Mouse (Mus musculus) c-Kit-negative CD71-positive TER-119-positive erythroid progenitor cells, embryonic 14.5 days (primary cell): ENCODE measurements around the gene Pip.

Experiments
- DNase-seq: peaks from one replicate; pipeline ENCODE4 v3.0.0-alpha.2; 2013; ENCODE audit warnings: low read depth, low spot score

Gene Pip

DNA sequence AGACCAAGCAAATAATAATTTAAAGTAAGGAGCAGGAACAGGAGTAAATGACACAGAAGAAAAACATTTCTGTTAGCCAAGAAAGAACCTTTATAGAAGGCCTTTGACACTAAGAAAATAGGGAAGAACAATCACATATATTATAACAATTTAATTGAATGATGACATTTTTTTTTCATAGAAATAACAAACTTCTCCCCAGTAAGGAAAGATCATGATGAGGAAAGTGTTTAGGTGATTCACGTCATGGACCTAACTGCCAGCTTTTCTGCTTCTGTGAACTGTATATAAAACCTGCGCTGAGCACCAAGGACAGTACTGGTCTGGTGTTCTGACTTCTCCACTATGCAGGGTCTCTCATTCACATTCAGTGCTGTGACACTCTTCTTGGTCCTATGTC is at the start of gene Pip:
TSS of gene Pip (plus strand) at position 301 of the 400 bp plus-strand sequence.
- no peak for DNase-seq

GRCm38 (mm10) chr6:41824086-41824485 is 23.2 kb upstream of the Pip start:
- no peak for DNase-seq

GRCm38 (mm10) chr6:41829516-41829915 is 17.8 kb upstream of the Pip start:
- DNase-seq, result no peak

DNA sequence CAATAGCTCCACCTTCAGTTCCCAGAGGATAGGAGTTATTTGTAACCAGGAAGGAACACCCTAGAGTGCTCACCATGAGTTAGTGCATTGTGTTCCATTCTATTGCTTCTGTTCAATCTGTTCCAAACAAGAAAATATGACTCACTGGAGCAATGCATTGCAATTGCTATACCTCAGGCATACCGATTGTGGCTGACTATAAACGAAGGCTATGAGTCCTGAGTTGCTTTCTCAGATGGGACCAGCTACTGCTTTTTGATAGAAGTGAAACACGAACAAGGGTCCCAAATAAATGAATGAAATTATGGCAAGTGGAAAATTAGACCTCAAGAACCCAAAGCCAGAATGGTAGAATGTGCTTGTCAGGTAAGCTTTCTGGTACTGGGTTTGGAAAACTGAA is 5.4 kb downstream of the Pip start, which contains the start of gene Sval2:
TSS of gene Sval2 (plus strand) at position 301 of the 400 bp plus-strand sequence.
- DNase-seq, result no peak

- no peak for DNase-seq
Observed at GRCm38 (mm10) chr6:41864038-41864437, 16.7 kb downstream of the Pip start.
